Mouse (Mus musculus): ENCODE results near the gene Nr5a2.
"Not testable (repeated sequence)": the region's sequence is repeated elsewhere in the genome, so short reads cannot be mapped to it uniquely, and the experiment has no call there.

The Nr5a2 gene

DNA sequence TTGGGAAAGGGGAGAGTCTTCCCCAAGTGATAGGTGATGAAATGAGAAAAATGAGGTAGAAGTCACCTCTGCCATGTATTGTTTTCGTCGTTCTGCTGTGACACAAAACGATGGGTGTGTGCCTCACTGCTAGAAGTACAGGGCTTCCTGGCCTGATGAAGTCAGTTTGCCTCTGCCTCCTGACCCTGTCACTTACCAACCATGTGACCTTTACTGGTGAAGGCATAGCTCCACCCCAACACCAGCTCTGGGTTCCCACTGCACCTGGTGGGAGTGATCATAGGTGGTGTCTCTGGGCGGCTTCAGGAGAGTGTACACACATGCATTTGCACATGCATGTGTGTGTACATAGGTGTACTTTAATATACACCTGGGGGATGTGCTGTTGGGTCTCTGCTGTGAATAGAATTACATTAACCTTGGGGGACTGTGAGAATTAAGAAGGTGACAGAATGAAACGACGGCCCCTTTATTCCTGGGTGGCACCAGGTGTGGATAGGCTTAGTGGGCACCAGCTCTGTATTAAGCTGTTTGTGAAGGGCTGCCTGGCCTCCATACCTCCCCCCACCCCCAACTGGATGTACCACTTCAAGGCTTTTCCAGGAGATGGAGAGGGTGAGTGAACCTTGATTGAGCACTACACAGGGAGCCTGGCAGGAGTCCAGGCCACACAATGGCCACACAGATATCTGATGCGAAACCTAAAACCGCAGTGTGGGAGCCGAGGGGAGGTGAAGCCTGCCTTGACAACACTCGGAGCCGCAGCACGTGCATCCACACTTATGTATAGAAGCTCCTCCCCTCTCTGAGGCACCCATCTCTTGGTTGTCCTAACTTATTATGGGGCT is 127.7 kb downstream of the Nr5a2 start:
- no peak for DNase-seq (ENCODE audit: low spot score)

GRCm38 (mm10) chr1:136830992-136831391 is 129.3 kb downstream of the Nr5a2 start:
- no peak for DNase-seq (ENCODE audit: low spot score)

GRCm38 (mm10) chr1:136829931-136830330 is 130.3 kb downstream of the Nr5a2 start:
- DNase-seq (ENCODE audit: low spot score), result no peak

- no peak for DNase-seq (ENCODE audit: low spot score)
Measured at GRCm38 (mm10) chr1:136823897-136824296, 136.4 kb downstream of the Nr5a2 start.

DNA sequence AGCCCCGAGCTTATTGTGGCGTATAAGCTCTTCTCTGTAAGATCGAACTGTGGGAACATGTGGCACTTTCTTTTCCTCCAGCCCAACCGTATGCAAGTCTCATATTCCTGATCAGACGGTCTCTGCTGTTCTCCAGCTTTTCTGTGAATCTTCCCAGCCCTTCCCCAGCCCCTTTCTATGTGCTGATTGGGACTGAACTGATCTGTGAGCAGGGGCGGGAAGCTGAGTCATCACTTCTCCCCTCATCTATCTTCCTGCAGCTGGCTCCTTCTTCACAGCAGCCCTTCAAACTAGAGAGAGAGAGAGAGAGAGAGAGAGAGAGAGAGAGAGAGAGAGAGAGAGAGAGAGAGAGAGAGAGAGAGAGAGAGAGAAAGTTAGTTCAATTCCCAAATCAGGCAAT is 159.6 kb downstream of the Nr5a2 start:
- no peak for DNase-seq (ENCODE audit: low spot score)

DNA sequence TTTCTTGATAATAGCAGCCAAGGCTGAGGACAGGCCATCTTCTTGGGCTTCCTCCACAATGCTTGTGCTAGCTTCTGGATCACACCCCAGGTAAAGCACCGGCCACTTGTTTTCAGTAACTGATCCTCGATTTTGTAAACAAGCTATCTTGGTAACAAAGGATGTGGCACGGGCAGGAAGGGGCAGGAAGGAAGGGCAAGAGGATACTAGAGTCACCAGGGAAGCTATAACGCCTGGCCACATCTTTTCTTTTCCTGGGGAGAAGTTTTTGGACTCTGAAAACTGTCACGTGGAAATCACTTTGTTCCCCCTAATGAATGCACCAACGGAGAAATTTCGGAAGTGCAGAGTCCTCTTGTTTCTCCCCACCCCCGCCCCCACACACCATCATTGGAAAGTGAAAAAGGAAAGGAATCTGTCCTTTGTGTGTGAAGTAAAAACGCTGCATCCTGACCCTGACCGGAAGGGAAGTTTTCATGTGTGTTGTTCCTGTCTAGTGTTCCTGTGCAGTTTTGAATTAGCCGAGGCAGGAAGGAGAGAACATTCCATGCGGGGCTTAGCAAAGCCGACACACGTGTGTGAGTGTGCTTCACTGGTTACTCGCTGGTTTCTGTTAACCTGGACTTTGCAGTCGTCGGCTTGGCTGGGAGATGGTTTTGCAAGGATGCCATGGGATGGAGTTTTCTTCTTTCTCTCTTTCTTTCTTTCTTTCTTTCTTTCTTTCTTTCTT is 163.7 kb downstream of the Nr5a2 start:
- DNase-seq (ENCODE audit: low spot score), result no peak

GRCm38 (mm10) chr1:136792957-136793883 is 167.0 kb downstream of the Nr5a2 start:
- DNase-seq (ENCODE audit: low spot score), result not testable (repeated sequence)
